Mouse (Mus musculus): ENCODE measurements around the gene Gm21761. TPM values are rescaled to one million over a fixed set of nuclear protein-coding genes. Genes with fewer than 3 reads are reported as not detected.
"Not testable (repeated sequence)": the region's sequence is repeated elsewhere in the genome, so short reads cannot be mapped to it uniquely, and the experiment has no call there.

The Gm21761 gene
- polyA plus RNA-seq, 1 experiment from 2014 or later = not detected

- H3K36me3 ChIP-seq; H3K4me1 ChIP-seq (replicated peaks); H3K4me3 ChIP-seq (replicated peaks); H3K4me2 ChIP-seq (replicated peaks); ATAC-seq; H3K9ac ChIP-seq; H3K27me3 ChIP-seq (replicated peaks); H3K9me3 ChIP-seq; H3K27ac ChIP-seq: not testable (repeated sequence)
- 49% methylated on average over 5 of the region's 5 CpGs for WGBS
Observed at GRCm38 (mm10) chr13:119898549-119898948, 30.5 kb downstream of the Gm21761 start.

GRCm38 (mm10) chr13:119894685-119895084, 34.4 kb downstream of the Gm21761 start, which contains the start of gene Tcstv1:
Gene Tcstv1 (minus strand): TSS chr13:119894785.
- not testable (repeated sequence) for H3K9me3 ChIP-seq; H3K4me3 ChIP-seq (replicated peaks); H3K27me3 ChIP-seq (replicated peaks); ATAC-seq; H3K4me2 ChIP-seq (replicated peaks); H3K9ac ChIP-seq; H3K36me3 ChIP-seq; H3K4me1 ChIP-seq (replicated peaks); H3K27ac ChIP-seq
- WGBS = 83% methylated on average over 3 of the region's 3 CpGs

GRCm38 (mm10) chr13:119886896-119887295, 42.2 kb downstream of the Gm21761 start:
- not testable (repeated sequence) for H3K4me1 ChIP-seq (replicated peaks); H3K36me3 ChIP-seq; H3K27me3 ChIP-seq (replicated peaks); ATAC-seq; H3K4me3 ChIP-seq (replicated peaks); H3K9ac ChIP-seq; H3K4me2 ChIP-seq (replicated peaks); H3K27ac ChIP-seq; H3K9me3 ChIP-seq
- 30% methylated on average over 4 of the region's 4 CpGs for WGBS

GRCm38 (mm10) chr13:119864395-119864999, 64.6 kb downstream of the Gm21761 start:
- not testable (repeated sequence) for H3K9me3 ChIP-seq; H3K36me3 ChIP-seq; H3K9ac ChIP-seq; ATAC-seq; H3K27ac ChIP-seq; H3K4me3 ChIP-seq (replicated peaks); H3K4me2 ChIP-seq (replicated peaks); H3K4me1 ChIP-seq (replicated peaks); H3K27me3 ChIP-seq (replicated peaks)
- 74% methylated on average over 6 of the region's 7 CpGs for WGBS

GRCm38 (mm10) chr13:119862399-119862798, 66.7 kb downstream of the Gm21761 start:
- not testable (repeated sequence) for H3K4me3 ChIP-seq (replicated peaks)
- no CpG with 5 or more reads among the region's 6 CpGs for WGBS

More at GRCm38 (mm10) chr13:119862399-119862798, 66.7 kb downstream of the Gm21761 start:
- not testable (repeated sequence) for H3K4me2 ChIP-seq (replicated peaks); H3K27me3 ChIP-seq (replicated peaks); H3K27ac ChIP-seq; H3K4me1 ChIP-seq (replicated peaks); ATAC-seq; H3K9me3 ChIP-seq; H3K36me3 ChIP-seq; H3K9ac ChIP-seq

Other genes with a start within 250 kb of the Gm21761 start
- 235 and 254 TPM in 2 replicates for gene Hmgcs1, start 238.9 kb downstream of the Gm21761 start, polyA plus RNA-seq (2015; fragmentation: Nextera tagmentation; extraction: Ambion mirVana)
- gene Nim1k, start 173.4 kb downstream of the Gm21761 start, polyA plus RNA-seq (2015; fragmentation: Nextera tagmentation; extraction: Ambion mirVana) = 0.54 and 0.63 TPM in 2 replicates
- 25.3 and 30.0 TPM in 2 replicates for gene Zfp131, start 138.4 kb downstream of the Gm21761 start, polyA plus RNA-seq (2015; fragmentation: Nextera tagmentation; extraction: Ambion mirVana)
- gene AF067063, start 99.1 kb downstream of the Gm21761 start, polyA plus RNA-seq (2015; fragmentation: Nextera tagmentation; extraction: Ambion mirVana) = not detected in 2 replicates
- gene D13Ertd608e, start 93.3 kb downstream of the Gm21761 start, polyA plus RNA-seq (2015; fragmentation: Nextera tagmentation; extraction: Ambion mirVana) = not detected in 2 replicates
- not detected in 2 replicates for gene Tcstv1, start 34.5 kb downstream of the Gm21761 start, polyA plus RNA-seq (2015; fragmentation: Nextera tagmentation; extraction: Ambion mirVana)
- not detected in 2 replicates for gene B020031M17Rik, start 21.5 kb upstream of the Gm21761 start, polyA plus RNA-seq (2015; fragmentation: Nextera tagmentation; extraction: Ambion mirVana)
- gene Gm36079, start 97.7 kb upstream of the Gm21761 start, polyA plus RNA-seq (2015; fragmentation: Nextera tagmentation; extraction: Ambion mirVana) = not detected in 2 replicates
- gene Gm21188, start 122.9 kb upstream of the Gm21761 start, polyA plus RNA-seq (2015; fragmentation: Nextera tagmentation; extraction: Ambion mirVana) = 0.16 TPM in 1 of 2 replicates, not detected in the other
- gene Gm20767, start 211.0 kb upstream of the Gm21761 start, polyA plus RNA-seq (2015; fragmentation: Nextera tagmentation; extraction: Ambion mirVana) = not detected in 2 replicates
- gene Gm21818, start 243.2 kb upstream of the Gm21761 start, polyA plus RNA-seq (2015; fragmentation: Nextera tagmentation; extraction: Ambion mirVana) = not detected in 2 replicates